Mouse (Mus musculus) liver, embryonic 15.5 days (tissue): ENCODE measurements around the gene Tmem151a. TPM values are rescaled to one million over a fixed set of nuclear protein-coding genes. Genes with fewer than 3 reads are reported as not detected.

Source experiments
- ATAC-seq: fragments of 200-750 bp; cut with Nextera tagmentation; 2 replicates; pipeline ENCODE4 v1.8.0; 2017; ENCODE audit warnings: moderate number of reproducible peaks, mild to moderate bottlenecking, moderate library complexity; ENCODE audit not compliant: insufficient read depth
- H3K27ac ChIP-seq: fragments of 300-500 bp; sonication (generic); replicated peaks from 2 replicates; pipeline ENCODE4 v1.5.1; 2015; ENCODE audit warnings: mild to moderate bottlenecking, inconsistent platforms
- H3K27me3 ChIP-seq: fragments of 300-500 bp; sonication (generic); 2 replicates; pipeline ENCODE4 v1.6.1; 2015; ENCODE audit warnings: mild to moderate bottlenecking, inconsistent platforms
- H3K36me3 ChIP-seq: fragments of 300-500 bp; sonication (generic); replicated peaks from 2 replicates; pipeline ENCODE4 v1.6.1; 2015; ENCODE audit warnings: moderate library complexity, mild to moderate bottlenecking, inconsistent platforms
- H3K4me1 ChIP-seq: fragments of 300-500 bp; sonication (generic); replicated peaks from 2 replicates; pipeline ENCODE4 v1.6.1; 2015; ENCODE audit warnings: inconsistent platforms
- H3K4me2 ChIP-seq: fragments of 300-500 bp; sonication (generic); 2 replicates; pipeline ENCODE4 v1.6.1; 2015; ENCODE audit warnings: moderate library complexity, mild to moderate bottlenecking, inconsistent platforms
- H3K4me3 ChIP-seq: fragments of 300-500 bp; sonication (generic); replicated peaks from 2 replicates; pipeline ENCODE4 v1.5.1; 2015; ENCODE audit warnings: mild to moderate bottlenecking, inconsistent platforms
- H3K9ac ChIP-seq: fragments of 300-500 bp; sonication (generic); 2 replicates; pipeline ENCODE4 v1.6.1; 2015; ENCODE audit warnings: moderate library complexity, mild to moderate bottlenecking, inconsistent platforms
- H3K9me3 ChIP-seq: fragments of 300-500 bp; sonication (generic); replicated peaks from 2 replicates; pipeline ENCODE4 v1.6.1; 2016; ENCODE audit warnings: inconsistent platforms
- whole genome bisulfite sequencing: fragments of 180-500 bp; shearing (Covaris S2); methylation state at CpG from one replicate; pipeline ENCODE4 v1.1.7; 2015; ENCODE audit warnings: mixed read lengths; ENCODE audit not compliant: insufficient replicate concordance; 5-methylcytosine and 5-hydroxymethylcytosine counted together
- polyA plus RNA-seq: library from polyadenylated mRNA; unstranded; fragments of >200 nt; fragmentation: Nextera tagmentation; extraction: Ambion mirVana; gene quantifications from 2 replicates; pipeline ENCODE4 v1.2.1, GENCODE M21; 2015

Tmem151a gene
- polyA plus RNA-seq, 1 experiment from 2014 or later, result 0.45 TPM

GRCm38 (mm10) chr19:5065104-5065503, 20.2 kb downstream of the Tmem151a start:
- Histone ChIP-seq H3K27ac (no peak overlapping the region), H3K9ac (no peak overlapping the region), H3K9me3 (no peaks in the 10 kb centered on the region), H3K4me2 (no peak overlapping the region), H3K27me3 (peaks cover 33% of the 10 kb centered on the region), H3K36me3 (no peaks in the 10 kb centered on the region), H3K4me1 (peaks cover 42% of the 10 kb centered on the region), H3K4me3 (no peak overlapping the region)
- no peak for ATAC-seq
- WGBS, result 50% methylated on average over 7 of the region's 7 CpGs

GRCm38 (mm10) chr19:5062446-5062845, 22.9 kb downstream of the Tmem151a start:
- Histone ChIP-seq H3K4me3 (no peak overlapping the region), H3K9ac (no peak overlapping the region), H3K27me3 (peaks cover 12% of the 10 kb centered on the region), H3K27ac (no peak overlapping the region), H3K4me1 (peaks cover 41% of the 10 kb centered on the region), H3K36me3 (no peaks in the 10 kb centered on the region), H3K9me3 (no peaks in the 10 kb centered on the region), H3K4me2 (no peak overlapping the region)
- WGBS, result 67% methylated on average over 6 of the region's 6 CpGs
- ATAC-seq, result no peak

GRCm38 (mm10) chr19:5062041-5062440, 23.3 kb downstream of the Tmem151a start:
- Histone ChIP-seq H3K9me3 (no peaks in the 10 kb centered on the region), H3K4me3 (no peak overlapping the region), H3K9ac (no peak overlapping the region), H3K4me1 (peaks cover 37% of the 10 kb centered on the region), H3K27ac (no peak overlapping the region), H3K36me3 (no peaks in the 10 kb centered on the region), H3K27me3 (peaks cover 8% of the 10 kb centered on the region), H3K4me2 (no peak overlapping the region)
- 60% methylated on average over 5 of the region's 5 CpGs for WGBS
- ATAC-seq, result no peak

GRCm38 (mm10) chr19:5060365-5061330, 24.7 kb downstream of the Tmem151a start:
- Histone ChIP-seq H3K27ac (no peak overlapping the region), H3K4me1 (peaks cover 40% of the 10 kb centered on the region), H3K27me3 (peaks cover 6% of the 10 kb centered on the region; the same call in 1 of the 2 replicates), H3K9ac (no peak overlapping the region), H3K36me3 (no peaks in the 10 kb centered on the region), H3K4me3 (no peak overlapping the region), H3K9me3 (no peaks in the 10 kb centered on the region), H3K4me2 (no peak overlapping the region)
- no peak for ATAC-seq
- 42% methylated on average over 5 of the region's 5 CpGs for WGBS

- H3K27me3 ChIP-seq, result peaks cover 13% of the 10 kb centered on the region
- no peak overlapping the region for H3K4me2 ChIP-seq
- H3K36me3 ChIP-seq, result no peaks in the 10 kb centered on the region
- no peak overlapping the region for H3K9ac ChIP-seq
- WGBS, result 15% methylated on average over 10 of the region's 10 CpGs
- no peaks in the 10 kb centered on the region for H3K9me3 ChIP-seq
- H3K4me1 ChIP-seq, result peaks cover 41% of the 10 kb centered on the region
- ATAC-seq, result no peak
- no peak overlapping the region for H3K4me3 ChIP-seq
- no peak overlapping the region for H3K27ac ChIP-seq
These were observed 26.2 kb downstream of the Tmem151a start for GRCm38 (mm10) chr19:5058801-5059771.

- H3K9me3 ChIP-seq, result no peaks in the 10 kb centered on the region
- peaks cover 43% of the 10 kb centered on the region for H3K4me1 ChIP-seq
- peaks cover 22% of the 10 kb centered on the region for H3K27me3 ChIP-seq
- no peak overlapping the region for H3K4me3 ChIP-seq
- no peaks in the 10 kb centered on the region for H3K36me3 ChIP-seq
- H3K4me2 ChIP-seq, result no peak overlapping the region
- no peak overlapping the region for H3K9ac ChIP-seq
- WGBS, result 26% methylated on average over 16 of the region's 16 CpGs
- no peak overlapping the region for H3K27ac ChIP-seq
- ATAC-seq, result no peak
These were observed 27.2 kb downstream of the Tmem151a start for GRCm38 (mm10) chr19:5057876-5058775.

- Histone ChIP-seq H3K9me3 (no peaks in the 10 kb centered on the region), H3K4me2 (no peak overlapping the region), H3K4me3 (no peak overlapping the region), H3K36me3 (no peaks in the 10 kb centered on the region), H3K27me3 (peaks cover 41% of the 10 kb centered on the region), H3K9ac (no peak overlapping the region), H3K27ac (no peak overlapping the region), H3K4me1 (peaks cover 43% of the 10 kb centered on the region)
- no peak for ATAC-seq
- 12% methylated on average over 6 of the region's 6 CpGs for WGBS
These were observed 29.1 kb downstream of the Tmem151a start for GRCm38 (mm10) chr19:5056251-5056650.

- Histone ChIP-seq H3K4me1 (peaks cover 29% of the 10 kb centered on the region), H3K27ac (no peak overlapping the region), H3K36me3 (0 out of 2 replicates have a peak, but pooled peaks cover 5% of the 10 kb centered on the region), H3K4me3 (no peak overlapping the region), H3K9me3 (no peaks in the 10 kb centered on the region), H3K4me2 (no peak overlapping the region), H3K27me3 (peaks cover 49% of the 10 kb centered on the region), H3K9ac (no peak overlapping the region)
- 0 out of 2 replicates have a peak, but pooled peaks have one; percentile 16 for ATAC-seq
- WGBS, result 24% methylated on average over 9 of the region's 9 CpGs
These were observed 31.4 kb downstream of the Tmem151a start for GRCm38 (mm10) chr19:5053909-5054308.

GRCm38 (mm10) chr19:5052853-5053252, 32.5 kb downstream of the Tmem151a start:
- peaks cover 8% of the 10 kb centered on the region; the same call in 1 of the 2 replicates for H3K36me3 ChIP-seq
- no peak overlapping the region for H3K27ac ChIP-seq
- no peaks in the 10 kb centered on the region for H3K9me3 ChIP-seq
- no peak overlapping the region for H3K4me2 ChIP-seq
- 71% methylated on average over 17 of the region's 17 CpGs for WGBS
- no peak for ATAC-seq
- H3K9ac ChIP-seq, result no peak overlapping the region
- H3K4me1 ChIP-seq, result peaks cover 20% of the 10 kb centered on the region
- H3K27me3 ChIP-seq, result peaks cover 49% of the 10 kb centered on the region
- H3K4me3 ChIP-seq, result no peak overlapping the region

- 37% methylated on average over 25 of the region's 25 CpGs for WGBS
- H3K9me3 ChIP-seq, result no peaks in the 10 kb centered on the region
- no peak overlapping the region for H3K4me2 ChIP-seq
- peaks cover 20% of the 10 kb centered on the region for H3K4me1 ChIP-seq
- H3K4me3 ChIP-seq, result no peak overlapping the region
- no peak overlapping the region for H3K27ac ChIP-seq
- H3K9ac ChIP-seq, result no peak overlapping the region
- ATAC-seq, result no peak
- H3K36me3 ChIP-seq, result peaks cover 13% of the 10 kb centered on the region
- peaks cover 49% of the 10 kb centered on the region for H3K27me3 ChIP-seq
These were observed 33.0 kb downstream of the Tmem151a start for GRCm38 (mm10) chr19:5052166-5052822.
